Mouse (Mus musculus) heart, embryonic 14.5 days (tissue): Measurements from ENCODE around the gene P2rx7. TPM values are rescaled to one million over a fixed set of nuclear protein-coding genes. Genes with fewer than 3 reads are reported as not detected.

ENCODE experiments used
- ATAC-seq: fragments of 200-750 bp; cut with Nextera tagmentation; 2 replicates; pipeline ENCODE4 v1.8.0; 2017; ENCODE audit warnings: low read depth, moderate TSS enrichment; ENCODE audit not compliant: insufficient number of reproducible peaks, insufficient read depth, low FRiP score
- H3K27ac ChIP-seq, 2 experiments: fragments of 200-500 bp in 1 of 2; fragments of 300-500 bp in 1 of 2; sonication (generic) in 1 of 2; replicated peaks in 1 of 2; 2 replicates each; pipeline ENCODE4 v1.5.1; 2012 to 2014; ENCODE audit warnings: low read depth in 2 of 2, low read length in 2 of 2, control low read depth in 1 of 2, mild to moderate bottlenecking in 1 of 2, mixed read lengths in 1 of 2; ENCODE audit not compliant: control insufficient read depth in 1 of 2, insufficient read depth in 1 of 2
- H3K27me3 ChIP-seq: fragments of 300-500 bp; sonication (generic); 2 replicates; pipeline ENCODE4 v1.6.1; 2014; ENCODE audit warnings: mild to moderate bottlenecking, low read length, control low read depth; ENCODE audit not compliant: control insufficient read depth, insufficient read depth
- H3K36me3 ChIP-seq: fragments of 300-500 bp; sonication (generic); 2 replicates; pipeline ENCODE4 v1.6.1; 2014; ENCODE audit warnings: mild to moderate bottlenecking, control low read depth, low read length, mixed read lengths; ENCODE audit not compliant: control insufficient read depth, insufficient read depth
- H3K4me1 ChIP-seq, 2 experiments: fragments of 200-500 bp in 1 of 2; fragments of 300-500 bp in 1 of 2; sonication (generic) in 1 of 2; 2 replicates each; pipeline ENCODE4 v1.6.1; 2012 to 2014; ENCODE audit warnings: low read length in 2 of 2, control low read depth in 1 of 2, mixed read lengths in 1 of 2; ENCODE audit not compliant: control insufficient read depth in 2 of 2, insufficient read depth in 2 of 2
- H3K4me2 ChIP-seq: fragments of 300-500 bp; sonication (generic); 2 replicates; pipeline ENCODE4 v1.6.1; 2014; ENCODE audit warnings: mild to moderate bottlenecking, low read length
- H3K4me3 ChIP-seq, 2 experiments: fragments of 200-500 bp in 1 of 2; fragments of 300-500 bp in 1 of 2; sonication (generic) in 1 of 2; 2 replicates each; pipeline ENCODE4 v1.5.1; 2012 to 2014; ENCODE audit warnings: low read length in 2 of 2, mild to moderate bottlenecking in 2 of 2, control low read depth in 1 of 2, low read depth in 1 of 2, moderate library complexity in 1 of 2; ENCODE audit not compliant: control insufficient read depth in 1 of 2, insufficient read depth in 1 of 2
- H3K9ac ChIP-seq: fragments of 300-500 bp; sonication (generic); 2 replicates; pipeline ENCODE4 v1.6.1; 2014; ENCODE audit warnings: mild to moderate bottlenecking, low read length
- H3K9me3 ChIP-seq: fragments of 300-500 bp; sonication (generic); 2 replicates; pipeline ENCODE4 v1.6.1; 2016; ENCODE audit warnings: low read length, control low read depth; ENCODE audit not compliant: control insufficient read depth
- WGBS: fragments of 180-500 bp; shearing (Covaris S2); extraction: QIAGEN DNeasy Blood & Tissue Kit; methylation state at CpG from one replicate; pipeline ENCODE4 v1.1.7; 2014; 5-methylcytosine and 5-hydroxymethylcytosine counted together
- polyA plus RNA-seq: library from polyadenylated mRNA; unstranded; fragments of >200 nt; fragmentation: Nextera tagmentation; extraction: Ambion mirVana; gene quantifications from 2 replicates; pipeline ENCODE4 v1.2.1, GENCODE M21; 2014

Gene P2rx7
- polyA plus RNA-seq, 1 experiment from 2014 or later, result 1.4 TPM

DNA sequence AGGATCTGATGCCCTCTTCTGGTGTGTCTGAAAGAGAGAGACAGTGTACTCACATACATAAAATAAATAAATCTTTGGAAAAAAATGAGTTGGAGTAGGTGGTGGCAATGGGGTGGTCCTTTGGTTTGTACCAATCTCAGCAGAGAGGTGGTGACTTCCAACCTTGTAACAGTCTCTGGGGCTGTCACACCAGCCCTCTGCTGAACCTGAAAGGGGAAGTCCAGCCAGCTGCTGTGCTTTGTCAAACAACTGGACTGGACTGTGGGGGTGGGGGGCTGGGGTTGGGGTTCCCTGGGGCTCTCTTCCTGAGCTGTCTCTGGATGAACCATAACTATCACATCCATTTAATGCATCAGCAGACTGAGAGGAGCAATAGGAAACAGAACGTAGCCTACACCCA is 72.0 kb downstream of the P2rx7 start:
- H3K4me3 ChIP-seq, result no peak overlapping the region
- no peak for ATAC-seq
- H3K36me3 ChIP-seq, result peaks cover 26% of the 10 kb centered on the region
- WGBS, result 79% methylated on average over 1 of the region's 1 CpGs
- H3K9ac ChIP-seq, result no peak overlapping the region
- H3K4me2 ChIP-seq, result no peak overlapping the region
- no peaks in the 10 kb centered on the region for H3K27me3 ChIP-seq
- H3K9me3 ChIP-seq, result 0 out of 2 replicates have a peak, but pooled peaks cover 3% of the 10 kb centered on the region
- H3K27ac ChIP-seq, result no peak overlapping the region
- no peaks in the 10 kb centered on the region for H3K4me1 ChIP-seq

DNA sequence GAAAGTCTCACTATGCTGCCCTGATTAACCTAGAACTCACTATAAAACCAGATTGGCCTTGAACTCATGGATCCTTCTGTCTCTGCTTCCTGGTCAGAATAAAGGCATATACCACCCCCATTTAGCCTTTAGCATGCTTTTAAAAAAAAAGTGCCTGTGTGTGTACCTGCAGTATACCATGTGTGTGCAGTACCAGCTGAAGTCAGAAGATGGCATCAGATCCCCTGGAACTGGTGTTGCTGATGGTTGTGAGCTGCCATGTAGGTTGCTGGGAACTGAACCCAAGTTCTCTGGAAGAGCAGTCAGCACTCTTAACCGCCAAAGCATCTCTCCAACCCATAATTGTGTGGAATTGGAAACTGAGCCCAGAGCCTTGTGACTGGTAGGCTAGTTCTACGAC is 73.1 kb downstream of the P2rx7 start:
- H3K4me2 ChIP-seq, result no peak overlapping the region
- no peak overlapping the region for H3K9ac ChIP-seq
- WGBS, result 100% methylated on average over 2 of the region's 2 CpGs
- H3K27ac ChIP-seq, result no peak overlapping the region
- 0 out of 2 replicates have a peak, but pooled peaks cover 3% of the 10 kb centered on the region for H3K9me3 ChIP-seq
- ATAC-seq, result no peak
- no peaks in the 10 kb centered on the region for H3K27me3 ChIP-seq
- H3K4me1 ChIP-seq, result no peaks in the 10 kb centered on the region
- peaks cover 26% of the 10 kb centered on the region for H3K36me3 ChIP-seq
- no peak overlapping the region for H3K4me3 ChIP-seq

GRCm38 (mm10) chr5:122718400-122718799 is 74.7 kb downstream of the P2rx7 start:
- H3K27ac ChIP-seq, result no peak overlapping the region
- H3K4me2 ChIP-seq, result no peak overlapping the region
- no peak overlapping the region for H3K4me3 ChIP-seq
- H3K9ac ChIP-seq, result no peak overlapping the region
- no peaks in the 10 kb centered on the region for H3K27me3 ChIP-seq
- WGBS, result 64% methylated on average over 7 of the region's 7 CpGs
- H3K9me3 ChIP-seq, result 0 out of 2 replicates have a peak, but pooled peaks cover 3% of the 10 kb centered on the region
- ATAC-seq, result no peak
- peaks cover 26% of the 10 kb centered on the region for H3K36me3 ChIP-seq
- H3K4me1 ChIP-seq, result no peaks in the 10 kb centered on the region

DNA sequence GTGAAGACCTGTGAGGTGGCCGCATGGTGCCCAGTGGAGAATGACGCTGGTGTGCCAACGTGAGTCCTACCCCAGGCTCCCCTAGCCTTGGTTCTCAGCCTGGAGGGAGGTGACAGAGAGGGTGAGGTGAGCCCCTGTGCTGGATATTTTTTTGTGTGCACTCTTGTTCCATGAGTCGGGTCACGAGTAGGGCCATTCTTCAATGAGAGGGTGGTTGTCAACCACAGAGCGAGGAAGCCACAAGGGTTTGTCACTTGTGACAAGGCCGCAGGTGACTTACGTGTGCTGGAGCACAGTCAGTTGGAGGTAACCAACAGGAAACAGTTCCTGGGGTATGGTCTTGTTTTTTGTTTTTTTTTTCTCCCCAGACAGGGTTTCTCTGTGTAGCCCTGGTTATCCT is 75.5 kb downstream of the P2rx7 start:
- no peak for ATAC-seq
- peaks cover 26% of the 10 kb centered on the region for H3K36me3 ChIP-seq

GRCm38 (mm10) chr5:122725453-122725852 is 81.7 kb downstream of the P2rx7 start:
- Histone ChIP-seq H3K27ac (no peak overlapping the region), H3K4me2 (no peak overlapping the region), H3K9ac (no peak overlapping the region), H3K4me3 (no peak overlapping the region), H3K27me3 (no peaks in the 10 kb centered on the region), H3K9me3 (no peaks in the 10 kb centered on the region), H3K4me1 (peaks cover 2 to 4% of the 10 kb centered on the region in 2 experiments; a peak in 1 of 4 replicates), H3K36me3 (peaks cover 12% of the 10 kb centered on the region)
- WGBS, result 86% methylated on average over 13 of the region's 13 CpGs
- ATAC-seq, result no peak

More for the DNA sequence above, 75.5 kb downstream of the P2rx7 start:
- no peak overlapping the region for H3K27ac ChIP-seq
- no peak overlapping the region for H3K9ac ChIP-seq
- H3K4me1 ChIP-seq, result no peaks in the 10 kb centered on the region
- H3K9me3 ChIP-seq, result 0 out of 2 replicates have a peak, but pooled peaks cover 3% of the 10 kb centered on the region
- no peak overlapping the region for H3K4me3 ChIP-seq
- no peak overlapping the region for H3K4me2 ChIP-seq
- no peaks in the 10 kb centered on the region for H3K27me3 ChIP-seq
- WGBS, result 91% methylated on average over 8 of the region's 8 CpGs

DNA sequence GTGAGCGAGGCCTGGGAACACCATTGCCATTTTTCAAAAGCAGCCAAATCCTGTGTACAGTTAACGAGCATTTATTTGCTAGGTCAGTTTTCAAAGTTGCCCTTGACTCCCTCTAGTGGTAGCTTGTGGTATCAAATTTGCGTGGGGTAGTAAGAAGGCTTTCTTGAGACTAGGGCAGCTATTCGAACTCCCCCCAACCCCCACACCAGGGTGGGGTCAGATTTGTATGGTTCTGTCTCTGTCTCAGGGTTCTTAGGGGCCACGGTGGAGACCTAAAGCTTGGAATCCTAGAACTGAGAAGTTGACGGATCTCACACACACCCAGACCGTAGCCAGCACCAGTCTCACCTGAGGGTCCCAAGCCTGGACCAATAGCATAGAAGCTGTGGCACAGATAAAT is 82.4 kb downstream of the P2rx7 start:
- H3K9me3 ChIP-seq, result no peaks in the 10 kb centered on the region
- no peak overlapping the region for H3K4me3 ChIP-seq
- H3K36me3 ChIP-seq, result peaks cover 12% of the 10 kb centered on the region
- 26% methylated on average over 7 of the region's 7 CpGs for WGBS
- no peak; the same call in 1 of the 2 replicates for ATAC-seq
- peaks cover 2 to 6% of the 10 kb centered on the region in 2 experiments; a peak in 1 of 4 replicates for H3K4me1 ChIP-seq
- H3K4me2 ChIP-seq, result no peak overlapping the region
- H3K9ac ChIP-seq, result no peak overlapping the region
- H3K27ac ChIP-seq, result no peak overlapping the region
- no peaks in the 10 kb centered on the region for H3K27me3 ChIP-seq

DNA sequence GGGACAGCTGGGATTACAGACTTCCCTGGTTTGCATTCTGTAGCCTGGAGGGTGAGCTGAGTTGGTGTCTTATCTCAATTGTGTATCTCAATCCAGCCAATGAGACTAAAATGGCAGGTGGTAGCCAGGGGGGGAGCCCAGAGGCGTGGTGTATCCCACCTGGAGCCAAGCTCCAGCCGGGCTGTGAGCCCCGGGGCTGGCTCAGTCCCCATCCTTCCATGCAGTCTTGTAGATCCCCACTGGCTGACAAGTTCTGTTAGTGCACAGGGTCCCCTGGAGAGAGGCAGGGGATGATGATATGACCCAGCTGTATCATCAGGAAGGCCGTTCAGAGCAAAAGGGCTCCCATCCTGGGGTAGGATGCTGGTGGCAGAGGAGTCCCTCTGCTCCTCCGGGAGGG is 82.9 kb downstream of the P2rx7 start:
- no peak for ATAC-seq
- H3K9me3 ChIP-seq, result no peaks in the 10 kb centered on the region
- no peak overlapping the region for H3K27ac ChIP-seq
- no peaks in the 10 kb centered on the region for H3K27me3 ChIP-seq
- H3K4me3 ChIP-seq, result no peak overlapping the region
- H3K9ac ChIP-seq, result no peak overlapping the region
- H3K4me2 ChIP-seq, result no peak overlapping the region
- peaks cover 12% of the 10 kb centered on the region for H3K36me3 ChIP-seq
- H3K4me1 ChIP-seq, result peaks cover 5 to 10% of the 10 kb centered on the region in 2 experiments
- 80% methylated on average over 5 of the region's 5 CpGs for WGBS

DNA sequence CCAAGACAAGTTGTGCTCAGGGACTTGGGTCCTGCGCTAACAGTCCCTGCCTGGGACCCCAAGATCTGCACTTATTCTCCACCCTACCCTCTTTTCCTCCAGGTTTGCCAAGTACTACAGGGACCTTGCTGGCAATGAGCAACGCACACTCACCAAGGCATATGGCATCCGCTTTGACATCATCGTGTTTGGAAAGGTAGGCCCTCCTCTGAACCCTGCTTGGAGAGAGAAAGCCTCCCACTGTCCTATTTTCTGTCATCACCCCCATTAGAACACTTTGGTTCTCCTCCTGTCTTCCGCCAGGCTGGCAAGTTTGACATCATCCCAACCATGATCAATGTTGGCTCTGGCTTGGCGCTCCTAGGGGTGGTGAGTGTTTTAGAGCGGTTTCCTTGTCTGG is 83.4 kb downstream of the P2rx7 start:
- H3K4me2 ChIP-seq, result no peak overlapping the region
- H3K9ac ChIP-seq, result no peak overlapping the region
- ATAC-seq, result no peak
- H3K27ac ChIP-seq, result no peak overlapping the region
- no peak overlapping the region for H3K4me3 ChIP-seq
- peaks cover 5 to 10% of the 10 kb centered on the region in 2 experiments for H3K4me1 ChIP-seq
- 89% methylated on average over 7 of the region's 7 CpGs for WGBS
- no peaks in the 10 kb centered on the region for H3K9me3 ChIP-seq
- H3K36me3 ChIP-seq, result peaks cover 12% of the 10 kb centered on the region
- no peaks in the 10 kb centered on the region for H3K27me3 ChIP-seq
